ENCODE assay signal across 25 mouse cellular contexts in genomic region chr1:58885646-58886045, GRCm38 (mm10).
A peak's percentile ranks its signal among the peaks of the same experiment; 100 is the strongest.
DNase-seq lines count a peak whose midpoint lies in the region; ATAC-seq lines count a peak whose summit lies in the region.
"Had no signal": no experiment of that assay in that cellular context is flagged by ENCODE, and none has a peak within 500 bp of the region (broad histone marks: within the 10 kb centered on the region; RNA-seq: fewer than 3 reads in every experiment).

No protein-coding gene starts in this region.

- WGBS in limb, embryonic 11.5 days, result 86% methylated on average over 4 of the region's 4 CpGs
- 82% methylated on average over 4 of the region's 4 CpGs for WGBS in limb, embryonic 10.5 days
- WGBS in forebrain, embryonic 16.5 days, result 82% methylated on average over 4 of the region's 4 CpGs

- H3K27me3 ChIP-seq in limb, embryonic 11.5 days (ENCODE audit: control insufficient read depth, insufficient read depth, low read length), result no peaks in the 10 kb centered on the region
- no peaks in the 10 kb centered on the region for H3K27me3 ChIP-seq in limb, embryonic 10.5 days (ENCODE audit: low read depth, poor library complexity, severe bottlenecking)
- no peaks in the 10 kb centered on the region for H3K27me3 ChIP-seq in forebrain, embryonic 16.5 days (replicated peaks; ENCODE audit: control insufficient read depth, insufficient read depth, low read length)
- H3K27me3 ChIP-seq: embryonic facial prominence, embryonic 13.5 days; embryonic facial prominence, embryonic 15.5 days; forebrain, embryonic 12.5 days; Patski had no signal

- H3K27ac ChIP-seq in limb, embryonic 11.5 days (replicated peaks; ENCODE audit: low read depth, low read length), result no peak overlapping the region
- no peak overlapping the region for H3K27ac ChIP-seq in limb, embryonic 10.5 days
- no peak overlapping the region for H3K27ac ChIP-seq in forebrain, embryonic 16.5 days (ENCODE audit: low read length)
- H3K27ac ChIP-seq: embryonic facial prominence, embryonic 13.5 days; embryonic facial prominence, embryonic 15.5 days; forebrain, embryonic 10.5 days; forebrain, embryonic 12.5 days had no signal

- no peak overlapping the region for H3K9ac ChIP-seq in limb, embryonic 11.5 days (ENCODE audit: low read length)
- H3K9ac ChIP-seq in forebrain, embryonic 16.5 days (replicated peaks; ENCODE audit: low read depth, low read length), result no peak overlapping the region
- H3K9ac ChIP-seq: embryonic facial prominence, embryonic 13.5 days; embryonic facial prominence, embryonic 15.5 days; forebrain, embryonic 12.5 days; forebrain, postnatal 0 days had no signal

- intact Hi-C loops in heart, postnatal 25 days (cut with DNase I), result no loop called here

- H3K36me3 ChIP-seq in limb, embryonic 11.5 days (ENCODE audit: control insufficient read depth, insufficient read depth, low read length), result no peaks in the 10 kb centered on the region
- H3K36me3 ChIP-seq in limb, embryonic 10.5 days, result no peaks in the 10 kb centered on the region
- no peaks in the 10 kb centered on the region for H3K36me3 ChIP-seq in forebrain, embryonic 16.5 days (ENCODE audit: control insufficient read depth, insufficient read depth)
- H3K36me3 ChIP-seq: embryonic facial prominence, embryonic 13.5 days; embryonic facial prominence, embryonic 15.5 days; forebrain, embryonic 10.5 days; forebrain, embryonic 12.5 days; G1E had no signal

- ATAC-seq in limb, embryonic 11.5 days (ENCODE audit: insufficient number of reproducible peaks, low FRiP score, low TSS enrichment, low read depth), result no peak
- no peak for ATAC-seq in forebrain, embryonic 16.5 days
- ATAC-seq: activated CD4-positive, CD25-positive, alpha-beta regulatory T cell, adult 4 months; forebrain, embryonic 14.5 days; forebrain, postnatal 0 days; Patski had no signal

- no peaks in the 10 kb centered on the region for H3K9me3 ChIP-seq in limb, embryonic 11.5 days (ENCODE audit: control insufficient read depth, low read length)
- no peaks in the 10 kb centered on the region for H3K9me3 ChIP-seq in limb, embryonic 10.5 days (replicated peaks)
- no peaks in the 10 kb centered on the region for H3K9me3 ChIP-seq in forebrain, embryonic 16.5 days (ENCODE audit: control insufficient read depth, low read length)
- H3K9me3 ChIP-seq: embryonic facial prominence, embryonic 13.5 days; embryonic facial prominence, embryonic 15.5 days; forebrain, embryonic 10.5 days; forebrain, embryonic 12.5 days; G1E had no signal

- DNase-seq in limb, embryonic 11.5 days (ENCODE audit: low spot score), result peak; percentile 1
- DNase-seq in limb, embryonic 10.5 days (ENCODE audit: low spot score), result no peak
- peak; percentile 64 for DNase-seq in ES-CJ7 (ENCODE audit: low read depth, low spot score)
- peak; percentile 77 for DNase-seq in R1 (ENCODE audit: low read depth, low spot score)
- DNase-seq in heart, postnatal 25 days (ENCODE audit: low spot score), result no peak
- DNase-seq: adrenal gland, postnatal 10 days; adrenal gland, postnatal 25 days; cerebellum, adult 11 months; cerebellum, adult 18-20 months; cerebellum, adult 8-10 months; cerebellum, adult 9-11 months; cerebellum, postnatal 14 days; cerebellum, postnatal 36 days; embryo, embryonic 11 days; forebrain, postnatal 0 days had no signal

- no peak overlapping the region for H3K4me2 ChIP-seq in limb, embryonic 11.5 days (ENCODE audit: low read depth, severe bottlenecking)
- H3K4me2 ChIP-seq in forebrain, embryonic 16.5 days (ENCODE audit: low read length), result no peak overlapping the region
- H3K4me2 ChIP-seq: embryonic facial prominence, embryonic 13.5 days; embryonic facial prominence, embryonic 15.5 days; forebrain, embryonic 12.5 days had no signal

- no peaks in the 10 kb centered on the region for H3K4me1 ChIP-seq in limb, embryonic 11.5 days (ENCODE audit: control insufficient read depth, insufficient read depth, low read length)
- no peaks in the 10 kb centered on the region for H3K4me1 ChIP-seq in limb, embryonic 10.5 days
- no peaks in the 10 kb centered on the region for H3K4me1 ChIP-seq in forebrain, embryonic 16.5 days (replicated peaks; ENCODE audit: control insufficient read depth, insufficient read depth, low read length)
- H3K4me1 ChIP-seq: embryonic facial prominence, embryonic 13.5 days; embryonic facial prominence, embryonic 15.5 days; forebrain, embryonic 10.5 days; forebrain, embryonic 12.5 days had no signal

- no peak overlapping the region for H3K4me3 ChIP-seq in limb, embryonic 11.5 days (ENCODE audit: low read depth, low read length)
- H3K4me3 ChIP-seq in limb, embryonic 10.5 days, result no peak overlapping the region
- no peak overlapping the region for H3K4me3 ChIP-seq in forebrain, embryonic 16.5 days (replicated peaks; ENCODE audit: low read length)
- H3K4me3 ChIP-seq: embryonic facial prominence, embryonic 13.5 days; embryonic facial prominence, embryonic 15.5 days; erythroblast, embryonic 14.5 days; forebrain, embryonic 10.5 days; forebrain, embryonic 12.5 days had no signal

Comparison
In these comparisons a context has a peak if more than half of its experiments do, and no peak if none do; other contexts are left out.
1. DNase-seq: peak in limb, embryonic 11.5 days (single experiment), ES-CJ7 (single experiment) and R1 (single experiment); none in limb, embryonic 10.5 days (single experiment) and heart, postnatal 25 days (single experiment).